Mouse (Mus musculus) MEL (cell line): Measurements from ENCODE around the gene Ambra1. TPM values are rescaled to one million over a fixed set of nuclear protein-coding genes. Genes with fewer than 3 reads are reported as not detected.

Experiments
- DNase-seq: peaks from one replicate; pipeline ENCODE4 v3.0.0; 2011; ENCODE audit warnings: low read depth, low spot score
- H3K27ac ChIP-seq: 2 replicates; pipeline ENCODE4 v1.5.1; 2012; ENCODE audit warnings: low read depth, mild to moderate bottlenecking, control low read depth, low read length, moderate library complexity; ENCODE audit not compliant: control insufficient read depth
- H3K27me3 ChIP-seq, 2 experiments: fragments of 150-350 bp in 1 of 2; sonication (generic) in 1 of 2; 2 replicates each; pipeline ENCODE4 v1.6.1; 2012; ENCODE audit warnings: low read length in 2 of 2, mild to moderate bottlenecking in 2 of 2, improper control_type of control experiment in 1 of 2, moderate library complexity in 1 of 2; ENCODE audit not compliant: insufficient read depth in 2 of 2, control insufficient read depth in 1 of 2
- H3K36me3 ChIP-seq, 2 experiments: 2 replicates each; pipeline ENCODE4 v1.6.1; 2012 to 2014; ENCODE audit warnings: low read length in 2 of 2, improper control_type of control experiment in 1 of 2, inconsistent platforms in 1 of 2, mild to moderate bottlenecking in 1 of 2; ENCODE audit not compliant: insufficient read depth in 2 of 2, control insufficient read depth in 1 of 2
- H3K4me1 ChIP-seq, 2 experiments: fragments of 150-350 bp in 1 of 2; sonication (generic) in 1 of 2; 2 replicates each; pipeline ENCODE4 v1.6.1; 2012; ENCODE audit warnings: low read length in 2 of 2, improper control_type of control experiment in 1 of 2, mild to moderate bottlenecking in 1 of 2; ENCODE audit not compliant: insufficient read depth in 2 of 2, control insufficient read depth in 1 of 2
- H3K4me3 ChIP-seq, 2 experiments: fragments of 150-350 bp in 1 of 2; sonication (generic) in 1 of 2; 2 replicates each; pipeline ENCODE4 v1.5.1; 2012; ENCODE audit warnings: low read depth in 2 of 2, low read length in 2 of 2, mild to moderate bottlenecking in 2 of 2, moderate library complexity in 2 of 2, control low read depth in 1 of 2, improper control_type of control experiment in 1 of 2; ENCODE audit not compliant: control insufficient read depth in 1 of 2, insufficient read depth in 1 of 2
- H3K79me2 ChIP-seq: 2 replicates; pipeline ENCODE4 v1.6.1; 2012; ENCODE audit warnings: mild to moderate bottlenecking, low read length, moderate library complexity; ENCODE audit not compliant: control insufficient read depth, poor library complexity, insufficient read depth
- H3K9ac ChIP-seq: 2 replicates; pipeline ENCODE4 v1.6.1; 2012; ENCODE audit warnings: low read depth, mild to moderate bottlenecking, control low read depth, low read length, moderate library complexity; ENCODE audit not compliant: control insufficient read depth, poor library complexity, severe bottlenecking
- H3K9me3 ChIP-seq: fragments of 150-350 bp; sonication (generic); replicated peaks from 2 replicates; pipeline ENCODE4 v1.6.1; 2012; ENCODE audit warnings: mild to moderate bottlenecking, low read length, improper control_type of control experiment, moderate library complexity; ENCODE audit not compliant: insufficient read depth
- BHLHE40 ChIP-seq: IDR thresholded peaks from 2 replicates; pipeline ENCODE4 v1.6.1; 2012; ENCODE audit warnings: low read depth, mild to moderate bottlenecking, inconsistent platforms, low read length, improper control_type of control experiment, borderline replicate concordance
- CHD2 ChIP-seq: IDR thresholded peaks from 2 replicates; pipeline ENCODE4 v1.6.1; 2011; ENCODE audit warnings: low read length, improper control_type of control experiment
- E2F4 ChIP-seq: IDR thresholded peaks from 2 replicates; pipeline ENCODE4 v1.6.1; 2011; ENCODE audit warnings: low read depth, low read length, improper control_type of control experiment, borderline replicate concordance
- ELF1 ChIP-seq: IDR thresholded peaks from 2 replicates; pipeline ENCODE4 v1.6.1; 2014; ENCODE audit warnings: low read depth, mild to moderate bottlenecking, inconsistent platforms, low read length, improper control_type of control experiment, moderate library complexity
- GABPA ChIP-seq: IDR thresholded peaks from 2 replicates; pipeline ENCODE4 v1.6.1; 2012; ENCODE audit warnings: low read depth, mild to moderate bottlenecking, inconsistent platforms, low read length, improper control_type of control experiment, moderate library complexity
- JUND ChIP-seq: IDR thresholded peaks from 2 replicates; pipeline ENCODE4 v1.6.1; 2011; ENCODE audit warnings: low read depth, mild to moderate bottlenecking, improper control_type of control experiment, low read length
- MAFK ChIP-seq: IDR thresholded peaks from 2 replicates; pipeline ENCODE4 v1.6.1; 2011; ENCODE audit warnings: low read depth, mild to moderate bottlenecking, low read length, improper control_type of control experiment, borderline replicate concordance
- MAX ChIP-seq: IDR thresholded peaks from 2 replicates; pipeline ENCODE4 v1.6.1; 2011; ENCODE audit warnings: low read length, improper control_type of control experiment
- NELFE ChIP-seq: IDR thresholded peaks from 2 replicates; pipeline ENCODE4 v1.6.1; 2011; ENCODE audit warnings: low read depth, low read length, improper control_type of control experiment
- NRF1 ChIP-seq: IDR thresholded peaks from 2 replicates; pipeline ENCODE4 v1.6.1; 2014; ENCODE audit warnings: low read depth, mild to moderate bottlenecking, inconsistent platforms, low read length, improper control_type of control experiment, moderate library complexity; ENCODE audit not compliant: poor library complexity, insufficient read depth, severe bottlenecking
- POLR2A ChIP-seq, 2 experiments: IDR thresholded peaks; 2 replicates each; pipeline ENCODE4 v1.6.1; 2011 to 2012; ENCODE audit warnings: low read length in 2 of 2, mild to moderate bottlenecking in 2 of 2, control low read depth in 1 of 2, improper control_type of control experiment in 1 of 2, low read depth in 1 of 2, moderate library complexity in 1 of 2; ENCODE audit not compliant: control insufficient read depth in 1 of 2, insufficient read depth in 1 of 2, poor library complexity in 1 of 2
- RCOR1 ChIP-seq: IDR thresholded peaks from 2 replicates; pipeline ENCODE4 v1.6.1; 2012; ENCODE audit warnings: low read depth, mild to moderate bottlenecking, inconsistent platforms, low read length, improper control_type of control experiment
- SIN3A ChIP-seq: IDR thresholded peaks from 2 replicates; pipeline ENCODE4 v1.6.1; 2012; ENCODE audit warnings: low read length, improper control_type of control experiment, inconsistent platforms
- TBP ChIP-seq: IDR thresholded peaks from 2 replicates; pipeline ENCODE4 v1.8.0; 2011; ENCODE audit warnings: low read depth, low read length, improper control_type of control experiment
- USF2 ChIP-seq, 2 experiments: IDR thresholded peaks; 2 replicates each; pipeline ENCODE4 v1.6.1; 2011 to 2012; ENCODE audit warnings: improper control_type of control experiment in 2 of 2, low read length in 2 of 2, borderline replicate concordance in 1 of 2, inconsistent platforms in 1 of 2, low read depth in 1 of 2, mild to moderate bottlenecking in 1 of 2; ENCODE audit not compliant: insufficient read depth in 1 of 2
- ZC3H11A ChIP-seq: IDR thresholded peaks from 2 replicates; pipeline ENCODE4 v1.6.1; 2012; ENCODE audit warnings: low read depth, mild to moderate bottlenecking, inconsistent platforms, low read length, improper control_type of control experiment
- ZKSCAN1 ChIP-seq: IDR thresholded peaks from 2 replicates; pipeline ENCODE4 v1.6.1; 2012; ENCODE audit warnings: low read depth, mild to moderate bottlenecking, inconsistent platforms, low read length, improper control_type of control experiment, moderate library complexity
- ZMIZ1 ChIP-seq: IDR thresholded peaks from 2 replicates; pipeline ENCODE4 v1.6.1; 2012; ENCODE audit warnings: low read depth, mild to moderate bottlenecking, inconsistent platforms, low read length, improper control_type of control experiment, moderate library complexity
- ZNF384 ChIP-seq: IDR thresholded peaks from 2 replicates; pipeline ENCODE4 v1.6.1; 2012; ENCODE audit warnings: low read depth, mild to moderate bottlenecking, inconsistent platforms, low read length, improper control_type of control experiment
- polyA plus RNA-seq, 2 experiments: library from polyadenylated mRNA; stranded (reverse) in 1 of 2; unstranded in 1 of 2; fragments of >175 nt in 1 of 2; fragments of >200 nt in 1 of 2; gene quantifications; 2 replicates each; pipeline versions ENCODE4 v1.2.1 to v1.2.4; 2012; ENCODE audit warnings: low replicate concordance in 2 of 2, low read depth in 1 of 2; ENCODE audit not compliant: insufficient read length in 2 of 2, insufficient read depth in 1 of 2, missing spikeins in 1 of 2
- total RNA-seq: library from RNA; depleted of rRNA; stranded (reverse); fragments of 300-350 nt; gene quantifications from 2 replicates; pipeline ENCODE4 v1.2.3, GENCODE M21; 2012

The Ambra1 gene
- total and polyA plus RNA-seq, 3 experiments = 14.6 to 24.7 TPM; not detected in 1

GRCm38 (mm10) chr2:91739586-91739985 is 9.7 kb downstream of the Ambra1 start:
- no peaks in the 10 kb centered on the region for H3K9me3 ChIP-seq
- H3K9ac ChIP-seq = no peak overlapping the region
- DNase-seq = no peak
- H3K27me3 ChIP-seq = no peaks in the 10 kb centered on the region
- peaks cover 0 to 11% of the 10 kb centered on the region in 2 experiments; a peak in 3 of 4 replicates for H3K36me3 ChIP-seq
- peaks cover 5 to 7% of the 10 kb centered on the region in 2 experiments; a peak in 3 of 4 replicates for H3K4me1 ChIP-seq
- H3K4me3 ChIP-seq = no peak overlapping the region
- peaks cover 25% of the 10 kb centered on the region for H3K79me2 ChIP-seq
- H3K27ac ChIP-seq = no peak overlapping the region
- TF ChIP-seq ZC3H11A = no peak
- TF ChIP-seq RCOR1 = no peak
- no peak for TF ChIP-seq JUND
- TF ChIP-seq, all 39 proteins: peak for 0

GRCm38 (mm10) chr2:91744686-91745085 is 14.8 kb downstream of the Ambra1 start:
- TF ChIP-seq ELF1 = no peak
- TF ChIP-seq USF2 (IDR thresholded peaks at IDR 0.05; ENCODE audit: borderline replicate concordance in 1 of 2, insufficient read depth in 1 of 2, low read depth in 1 of 2, low read length in 2 of 2) = no peak
- no peak for TF ChIP-seq ZNF384
- TF ChIP-seq BHLHE40 = no peak
- TF ChIP-seq TBP = no peak
- no peak for TF ChIP-seq NRF1
- no peak for TF ChIP-seq SIN3A
- TF ChIP-seq ZKSCAN1 = no peak
- TF ChIP-seq E2F4 = no peak
- TF ChIP-seq JUND = no peak
- no peak for TF ChIP-seq ZMIZ1
- TF ChIP-seq POLR2A (IDR thresholded peaks at IDR 0.05; ENCODE audit: control insufficient read depth in 1 of 2, insufficient read depth in 1 of 2, low read depth in 1 of 2, low read length in 2 of 2, poor library complexity in 1 of 2) = no peak
- TF ChIP-seq CHD2 = no peak
- TF ChIP-seq GABPA = no peak
- no peak for TF ChIP-seq MAFK
- TF ChIP-seq NELFE = no peak
- no peak for TF ChIP-seq MAX

More at GRCm38 (mm10) chr2:91744686-91745085, 14.8 kb downstream of the Ambra1 start:
- H3K27ac ChIP-seq = no peak overlapping the region
- no peaks in the 10 kb centered on the region for H3K9me3 ChIP-seq
- no peak overlapping the region for H3K4me3 ChIP-seq
- no peak overlapping the region for H3K9ac ChIP-seq
- no peaks in the 10 kb centered on the region; a peak in 1 of 4 replicates for H3K4me1 ChIP-seq
- peaks cover 0 to 2% of the 10 kb centered on the region in 2 experiments; a peak in 2 of 4 replicates for H3K36me3 ChIP-seq
- H3K79me2 ChIP-seq = peaks cover 9% of the 10 kb centered on the region
- no peak for DNase-seq
- H3K27me3 ChIP-seq = no peaks in the 10 kb centered on the region
